Mouse (Mus musculus): ENCODE results near the gene 1700061G19Rik.
"Not testable (repeated sequence)": the region's sequence is repeated elsewhere in the genome, so short reads cannot be mapped to it uniquely, and the experiment has no call there.

1700061G19Rik gene

DNA sequence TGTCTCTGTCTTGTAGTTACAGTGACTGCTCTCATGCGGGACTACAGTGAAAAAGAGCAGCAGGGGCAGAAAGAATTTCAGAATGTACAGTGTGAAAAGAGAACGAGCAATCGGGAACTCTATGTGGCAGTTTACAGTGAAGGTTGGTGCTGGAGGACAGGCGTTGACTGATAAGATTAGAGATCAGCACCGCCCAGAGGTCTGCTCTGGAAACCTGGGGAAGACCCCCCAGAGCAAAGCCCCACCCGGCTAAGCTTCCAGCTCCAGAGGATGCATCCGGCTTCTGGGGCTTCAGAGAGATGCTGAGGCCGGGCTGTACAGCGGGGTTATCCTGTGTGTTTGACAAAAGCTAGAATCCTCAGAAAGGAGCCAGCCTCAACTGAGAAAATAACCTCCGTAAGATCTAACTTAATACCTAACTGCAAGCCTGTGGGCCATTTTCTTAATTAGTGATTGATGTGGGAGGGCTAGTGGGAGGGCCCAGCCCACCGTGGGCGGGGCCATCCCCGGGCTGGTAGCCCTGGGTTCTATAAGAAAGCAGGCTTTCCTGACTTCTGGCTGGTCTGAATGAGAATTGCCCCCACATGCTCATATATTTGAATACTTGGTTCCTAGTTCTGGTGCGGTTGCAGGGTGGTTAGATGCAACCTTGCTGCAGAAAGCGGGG is 4.9 kb upstream of the 1700061G19Rik start:
- intact Hi-C loops (cut with DNase I) = no loop called here

DNA sequence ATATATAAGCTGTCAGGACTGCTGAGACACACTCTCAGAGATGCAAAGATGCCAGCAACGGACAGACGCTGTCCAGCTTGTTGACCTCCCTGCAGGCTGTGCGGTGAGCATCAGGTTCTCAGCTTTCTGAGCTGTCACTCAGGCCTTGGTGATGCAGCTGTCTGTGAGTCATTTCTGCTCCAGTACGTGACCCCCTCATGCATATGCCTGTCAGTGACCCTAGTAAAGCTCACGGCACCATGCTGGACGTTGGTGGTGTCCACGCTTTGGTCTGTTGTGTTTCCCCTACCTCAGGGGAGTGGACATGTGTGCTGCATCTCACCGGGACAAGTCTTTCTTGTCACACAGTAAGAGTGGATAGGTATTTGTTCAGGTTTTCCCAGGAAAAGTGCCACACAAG is 3.5 kb upstream of the 1700061G19Rik start:
- intact Hi-C loops (cut with DNase I) = no loop called here

DNA sequence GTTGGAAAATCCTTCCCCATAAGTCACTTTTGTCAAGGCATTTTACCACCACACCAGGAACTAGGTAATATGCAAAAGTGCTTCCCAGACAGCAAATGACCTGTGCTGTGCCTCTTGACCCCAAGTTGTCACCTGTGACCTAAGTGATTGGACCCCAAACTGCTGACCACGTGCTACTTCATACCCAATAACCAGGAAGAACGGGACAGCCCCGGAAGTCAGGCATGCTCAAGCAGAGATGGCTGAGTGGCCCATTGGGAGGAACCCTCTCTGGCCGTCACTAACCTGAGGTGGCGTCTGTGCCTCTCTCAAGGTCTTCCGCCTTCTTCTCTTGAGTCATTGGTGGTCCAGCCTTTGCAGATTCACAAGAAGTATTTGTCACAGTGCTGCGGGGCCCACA is 2.8 kb upstream of the 1700061G19Rik start:
- intact Hi-C loops (cut with DNase I) = no loop called here

DNA sequence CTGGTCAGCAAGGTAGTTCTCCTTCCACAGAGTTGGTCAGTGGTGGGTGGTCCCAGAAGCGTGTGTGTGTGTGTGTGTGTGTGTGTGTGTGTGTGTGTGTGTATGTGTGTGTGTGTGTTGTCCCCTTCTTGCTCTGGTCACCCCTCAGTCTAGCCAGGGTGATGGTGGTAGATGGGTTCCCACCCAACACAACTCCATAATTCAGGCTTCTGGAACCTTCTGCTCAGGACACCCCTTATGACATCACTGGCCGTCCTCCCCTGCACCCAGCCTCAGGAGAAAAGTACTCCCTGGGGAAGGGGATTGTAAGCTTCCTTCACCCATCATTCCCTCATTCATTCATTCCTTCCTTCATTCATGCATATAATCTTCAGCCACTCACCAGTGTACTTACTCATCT is 1.0 kb upstream of the 1700061G19Rik start, which contains the start of gene Acsbg2:
Gene Acsbg2 (minus strand): TSS at position 211 of the 400 bp plus-strand sequence.
- intact Hi-C loops (cut with DNase I) = no loop called here

DNA sequence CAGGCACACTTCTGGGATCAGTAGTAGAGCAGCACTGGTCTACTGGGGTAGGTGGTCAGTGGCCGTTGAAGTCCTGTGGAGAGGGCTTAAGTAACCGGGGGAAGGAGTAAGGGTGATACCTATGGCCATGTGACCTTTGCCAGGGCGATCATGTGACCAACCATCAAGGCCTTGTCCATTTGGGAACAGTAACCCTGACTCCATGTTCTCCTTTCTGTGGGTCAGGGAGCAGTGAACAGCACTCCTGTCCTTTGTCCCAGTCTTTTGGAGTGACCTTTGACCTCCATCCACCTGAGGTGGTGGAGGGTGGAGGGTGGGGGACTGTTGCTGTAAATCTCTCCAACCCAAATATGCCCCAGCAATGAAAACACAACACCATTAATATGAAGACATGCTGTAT is 1.2 kb downstream of the 1700061G19Rik start:
- intact Hi-C loops (cut with DNase I) = no loop called here

DNA sequence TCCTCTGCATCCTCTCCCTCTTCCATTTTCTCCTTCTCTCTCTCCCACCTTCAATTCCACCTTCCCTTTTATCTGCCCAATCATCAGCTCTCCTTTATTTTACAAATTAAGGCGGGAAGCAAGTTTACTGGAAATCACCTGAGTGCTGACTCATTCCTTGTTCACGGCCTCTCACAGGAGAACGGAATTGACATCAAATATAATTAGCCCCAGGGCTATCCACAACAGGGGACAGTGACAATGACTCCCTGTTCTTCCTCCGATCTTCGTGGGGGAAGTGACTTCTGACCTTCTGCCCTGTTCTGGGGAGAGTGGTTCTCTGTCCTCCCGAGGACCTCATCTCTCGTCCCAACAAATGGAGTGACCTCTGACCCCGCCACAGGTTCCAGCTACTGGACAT is 1.7 kb downstream of the 1700061G19Rik start:
- intact Hi-C loops (cut with DNase I) = no loop called here

DNA sequence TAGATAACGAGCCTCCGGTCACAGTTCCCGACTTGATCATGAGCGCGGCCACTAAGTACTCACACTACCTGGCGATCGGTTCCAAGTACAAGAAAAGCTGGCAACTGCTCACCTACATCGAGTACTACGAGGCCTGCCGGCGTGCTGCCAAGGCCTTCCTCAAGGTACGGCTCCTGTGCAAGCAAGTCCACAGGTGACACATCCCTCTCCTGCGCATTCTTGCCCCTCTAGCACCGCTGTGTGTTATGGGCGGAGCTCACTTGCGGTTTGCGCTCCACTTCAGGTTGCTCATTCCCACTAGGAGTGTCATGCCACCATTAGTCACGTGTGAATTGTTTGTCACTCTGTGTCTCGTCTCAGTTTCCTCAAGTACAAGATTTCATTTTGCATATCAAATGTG is 2.1 kb downstream of the 1700061G19Rik start:
- intact Hi-C loops (cut with DNase I) = no loop called here

DNA sequence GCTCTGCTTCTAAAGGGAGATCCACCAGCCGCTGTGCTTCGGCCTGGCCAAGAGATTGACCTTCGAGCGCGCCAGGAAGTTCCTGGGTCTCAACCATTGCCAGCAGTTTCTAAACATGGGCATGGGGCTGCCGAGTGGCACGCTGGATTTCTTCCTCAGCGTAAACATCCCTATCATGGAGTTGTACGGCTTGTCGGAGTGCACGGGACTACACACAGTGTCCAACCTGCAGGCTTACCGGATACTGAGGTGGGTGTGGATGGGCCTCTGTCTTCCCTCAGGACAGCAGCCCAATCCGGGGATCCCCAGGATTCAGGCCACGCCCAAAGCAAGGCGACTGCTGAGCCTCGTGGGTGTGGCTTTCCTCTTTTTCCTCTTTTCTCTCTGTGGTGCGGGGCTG is 8.3 kb downstream of the 1700061G19Rik start:
- intact Hi-C loops (cut with DNase I) = no loop called here

DNA sequence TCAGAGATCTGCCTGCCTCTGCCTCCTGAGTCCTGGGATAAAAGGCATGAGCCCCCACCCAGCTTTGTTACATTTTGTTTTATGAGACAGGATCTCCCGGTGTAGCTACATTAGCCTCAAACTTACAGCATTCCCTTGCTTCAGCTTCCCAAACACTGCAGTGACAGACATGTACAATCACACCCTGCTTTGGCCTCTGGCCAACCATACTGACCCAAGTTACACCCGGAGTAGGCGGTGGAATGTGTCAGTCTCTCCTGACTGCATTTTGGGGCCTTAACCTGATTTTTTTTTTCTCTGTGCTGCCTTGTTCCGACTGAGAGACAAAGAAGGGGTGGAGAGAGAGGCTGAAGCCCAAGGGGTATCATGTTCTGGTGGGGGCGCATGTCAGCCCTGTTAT is 9.1 kb downstream of the 1700061G19Rik start:
- intact Hi-C loops (cut with DNase I) = no loop called here

DNA sequence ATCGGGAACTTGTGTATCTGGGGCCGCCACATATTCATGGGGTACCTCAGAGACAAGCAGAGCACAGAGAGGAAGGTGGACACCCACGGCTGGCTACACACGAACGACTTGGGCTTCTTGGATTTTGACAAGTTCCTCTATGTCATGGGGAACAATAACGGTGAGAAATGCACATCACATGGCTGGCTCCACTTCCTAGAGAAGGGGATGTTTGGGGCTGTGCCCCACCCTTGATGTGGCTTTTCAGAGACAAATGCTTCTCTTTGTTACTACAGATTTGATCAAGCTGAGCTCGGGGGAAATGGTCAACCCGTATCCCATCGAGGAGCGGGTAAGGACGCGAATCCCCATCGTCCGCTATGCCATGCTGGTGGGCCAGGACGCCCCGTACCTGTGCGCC is 9.5 kb downstream of the 1700061G19Rik start:
- intact Hi-C loops (cut with DNase I) = no loop called here

DNA sequence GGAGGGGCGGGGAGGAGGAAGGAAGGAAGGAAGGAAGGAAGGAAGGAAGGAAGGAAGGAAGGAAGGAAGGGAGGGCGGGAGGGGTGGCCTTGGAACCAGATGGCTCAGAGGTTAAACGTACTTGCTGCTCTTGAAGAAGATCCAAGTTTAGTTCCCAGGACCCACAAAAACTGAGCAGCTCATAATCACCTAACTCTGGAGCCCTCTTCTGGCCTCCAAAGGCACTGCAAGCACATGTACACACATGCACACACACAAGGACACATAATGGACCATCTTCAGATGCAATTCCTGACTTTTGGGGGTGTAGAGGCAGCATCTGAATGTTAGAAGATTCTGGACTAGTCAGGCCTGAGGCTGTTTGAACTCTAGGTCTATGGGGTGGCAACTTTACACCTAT is 12.8 kb downstream of the 1700061G19Rik start:
- intact Hi-C loops (cut with DNase I) = no loop called here

DNA sequence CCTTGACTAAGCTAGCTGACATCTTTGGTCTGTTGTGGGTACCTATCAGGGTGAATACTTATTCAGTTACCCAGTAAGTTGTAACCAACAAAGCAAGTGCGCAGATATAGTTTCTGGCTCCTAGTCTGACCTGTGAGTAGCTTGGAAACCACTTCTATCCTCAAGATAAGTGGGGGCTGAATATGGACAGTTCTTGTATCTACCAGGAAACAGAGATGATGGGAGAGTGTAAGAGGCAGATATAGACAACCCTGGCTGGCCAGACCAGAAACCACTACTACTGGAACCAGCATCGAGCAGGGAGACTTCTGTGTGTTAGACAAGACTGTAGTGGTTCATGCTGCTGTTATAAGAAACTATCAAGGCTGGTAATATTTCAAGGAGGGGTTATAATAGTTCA is 14.7 kb downstream of the 1700061G19Rik start:
- intact Hi-C loops (cut with DNase I) = no loop called here

DNA sequence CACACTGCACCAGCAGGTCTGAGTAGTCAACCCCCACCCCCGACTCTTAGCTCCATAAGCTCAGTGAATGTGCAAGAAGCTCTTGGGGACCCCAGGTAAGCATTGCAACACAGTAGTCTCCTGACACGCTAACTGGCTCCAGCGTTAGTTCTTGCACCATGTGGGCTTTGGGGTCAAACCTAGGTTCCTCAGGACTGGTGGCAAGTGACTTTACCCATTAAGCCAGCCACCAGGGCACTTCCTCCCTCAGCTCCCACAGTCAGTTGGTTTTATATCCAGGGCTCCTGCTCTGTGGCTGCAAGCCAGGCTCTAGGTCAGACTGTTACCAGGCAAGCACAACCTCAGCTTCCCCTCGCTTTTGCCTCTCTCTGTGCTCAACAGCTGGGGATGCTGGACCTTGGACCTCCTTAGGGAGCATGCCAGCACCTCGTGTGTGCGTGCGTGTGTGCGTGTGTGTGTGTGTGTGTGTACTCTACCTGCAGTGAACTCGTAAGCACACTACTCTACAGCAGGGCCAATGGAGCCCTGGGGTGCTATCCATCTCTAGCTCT is 20.2 kb downstream of the 1700061G19Rik start:
- intact Hi-C loops (cut with DNase I) = loop anchor here (5.0 kb wide), 2 partner anchors 42 to 57 kb away; partner anchors contain the start of gene Mllt1

DNA sequence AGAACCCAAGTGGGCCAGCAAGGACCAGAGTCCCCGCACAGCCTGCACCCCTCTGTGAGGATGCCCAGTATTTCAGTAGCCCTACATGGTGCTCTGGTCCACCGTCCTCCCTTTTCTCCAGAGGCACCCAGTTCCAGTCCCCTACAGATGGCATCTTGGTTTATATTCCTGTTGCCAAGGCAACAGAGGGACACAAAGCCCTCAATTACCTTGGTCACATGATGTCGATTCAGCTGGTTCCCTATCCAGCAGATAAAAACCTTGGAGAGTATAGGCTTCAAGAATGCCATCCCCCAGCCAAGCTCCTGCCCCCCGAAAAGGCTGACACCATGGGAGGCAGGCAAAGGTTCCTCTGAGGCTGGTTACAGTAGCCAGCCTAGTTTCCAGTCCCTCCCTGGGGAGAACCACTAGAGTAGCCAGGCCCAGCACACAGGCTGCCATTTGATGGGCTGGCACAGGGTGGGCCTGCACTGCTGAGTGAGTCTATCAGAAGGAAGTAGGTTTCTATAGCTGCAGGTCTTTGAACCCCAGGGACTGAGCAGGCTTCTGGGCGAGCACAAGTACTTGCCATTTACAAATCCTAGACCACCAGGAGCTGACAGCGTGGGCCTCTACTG is 21.3 kb downstream of the 1700061G19Rik start:
- intact Hi-C loops (cut with DNase I) = loop anchor here (5.0 kb wide), 2 partner anchors 41 to 56 kb away; partner anchors contain the start of gene Mllt1

DNA sequence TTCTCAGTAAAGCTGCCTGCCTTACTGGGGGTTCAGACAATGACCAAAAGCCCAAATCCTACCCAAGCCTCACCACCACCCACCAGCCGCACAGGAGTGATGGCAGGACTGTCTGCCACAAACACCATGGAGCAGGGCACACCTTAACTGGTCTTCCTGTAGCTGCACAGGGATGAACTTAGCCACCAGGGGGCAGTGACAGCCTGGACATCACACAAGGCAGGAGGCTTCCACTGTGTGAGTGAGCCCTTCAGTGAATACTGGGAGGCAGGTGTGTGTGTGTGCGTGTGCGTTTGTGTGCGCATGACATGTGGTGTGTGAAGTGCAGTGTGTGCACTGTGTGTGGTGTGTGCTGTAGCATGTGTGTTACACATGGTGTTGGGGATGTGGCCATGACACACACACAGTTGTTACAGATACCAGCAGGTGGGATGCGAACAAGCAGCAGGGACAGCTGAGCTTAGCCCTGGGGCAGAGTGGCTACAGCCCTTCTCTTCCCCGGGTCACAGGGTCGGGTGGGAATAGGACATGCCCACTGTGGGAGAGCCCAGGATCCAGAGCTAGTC is 22.4 kb downstream of the 1700061G19Rik start:
- intact Hi-C loops (cut with DNase I) = loop anchor here (5.0 kb wide), 2 partner anchors 40 to 55 kb away; partner anchors contain the start of gene Mllt1

DNA sequence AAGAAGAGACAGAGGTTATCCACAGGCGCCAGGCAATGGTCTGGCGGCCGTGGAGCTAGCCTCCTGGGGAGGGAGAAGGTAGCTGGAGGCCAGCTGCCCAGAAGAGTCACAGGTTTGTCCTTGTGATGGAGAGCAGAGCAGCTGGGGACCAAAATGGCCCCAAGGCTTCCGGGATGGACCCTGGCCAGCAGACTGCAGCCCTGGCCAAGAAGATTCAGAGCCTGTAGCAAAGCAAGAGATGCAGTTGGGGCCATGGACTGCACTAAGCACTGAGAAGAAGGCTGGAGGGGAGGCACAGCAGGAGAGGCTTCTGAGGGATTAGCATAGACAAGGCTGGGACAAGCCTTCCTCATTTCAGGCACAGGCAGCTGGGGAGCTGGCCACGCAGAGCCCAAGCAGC is 27.4 kb downstream of the 1700061G19Rik start:
- intact Hi-C loops (cut with DNase I) = no loop called here

DNA sequence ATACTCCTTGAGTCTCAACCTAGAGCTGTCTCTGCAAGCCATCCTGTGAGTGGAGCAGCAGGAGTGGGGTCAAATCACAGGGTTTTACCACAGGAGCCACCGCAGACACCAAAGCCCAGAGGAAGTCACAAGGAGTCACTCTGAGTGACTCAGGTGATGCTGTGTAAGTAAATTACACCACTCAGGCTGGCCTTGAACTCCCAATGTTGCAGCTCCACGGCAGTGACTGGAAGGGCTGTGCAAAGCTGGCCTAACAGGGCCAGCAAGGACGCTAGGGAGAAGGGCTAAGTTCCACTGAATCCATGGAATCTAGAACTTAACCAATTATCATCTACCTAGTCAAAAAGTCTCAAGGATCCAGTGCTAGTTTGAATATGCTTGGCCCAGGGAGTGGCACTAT is 30.9 kb downstream of the 1700061G19Rik start:
- intact Hi-C loops (cut with DNase I) = no loop called here

DNA sequence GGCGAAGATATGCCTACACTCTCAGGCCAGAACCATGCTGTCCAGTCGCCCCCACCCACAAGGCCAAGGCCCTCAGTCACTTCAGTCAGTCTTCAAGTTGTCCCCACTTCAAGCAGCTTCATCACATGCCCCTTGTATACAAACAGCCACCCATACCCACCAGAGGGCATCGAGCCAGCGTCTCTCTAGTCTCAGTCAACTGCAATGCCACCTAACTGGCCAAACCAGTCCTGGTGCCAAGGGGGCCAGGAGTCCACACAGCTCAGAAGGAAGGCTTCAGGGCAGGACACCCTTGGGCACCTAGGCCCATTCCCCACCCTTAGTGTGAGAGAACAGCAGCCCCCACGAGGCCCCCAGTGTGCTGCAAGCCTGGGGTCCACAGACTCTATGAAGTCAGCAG is 31.8 kb downstream of the 1700061G19Rik start:
- intact Hi-C loops (cut with DNase I) = no loop called here

DNA sequence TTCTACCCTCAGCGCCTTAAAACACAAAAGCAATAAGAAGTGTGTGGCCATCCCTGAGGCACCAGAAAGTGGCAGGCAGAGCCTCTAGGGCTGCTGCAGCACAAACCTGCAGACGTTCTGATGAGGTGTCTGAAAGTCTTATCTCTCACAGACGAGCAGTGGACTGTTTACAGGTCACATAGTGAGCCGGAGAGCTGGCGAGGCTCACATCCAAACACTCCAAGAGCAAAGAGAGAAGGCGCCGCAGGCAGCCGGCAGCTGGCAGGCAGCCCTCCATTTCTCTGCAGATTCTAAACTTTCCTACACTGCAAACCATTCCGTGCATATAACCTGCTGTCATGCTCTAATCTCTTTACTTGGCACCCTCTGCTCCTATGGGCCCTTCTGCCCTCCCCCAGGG is 32.6 kb downstream of the 1700061G19Rik start:
- intact Hi-C loops (cut with DNase I) = no loop called here

DNA sequence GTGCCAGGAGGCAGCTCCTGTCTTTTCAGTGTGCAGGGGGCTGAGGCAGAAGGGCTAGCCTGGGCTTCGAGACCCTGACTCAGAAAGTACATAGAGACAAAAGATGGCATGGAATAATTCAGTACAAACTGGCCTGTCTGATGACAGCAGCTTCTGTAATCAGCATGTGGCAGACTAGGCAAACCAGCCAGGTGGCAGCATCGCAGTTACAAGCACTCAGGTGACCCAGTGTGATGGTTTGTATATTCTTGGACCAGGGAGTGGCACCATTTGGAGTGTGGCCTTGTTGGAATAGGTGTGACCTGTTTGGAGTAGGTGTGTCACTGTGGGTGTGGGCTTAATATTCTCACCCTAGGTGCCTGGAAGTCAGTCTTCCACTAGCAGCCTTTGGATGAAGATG is 34.5 kb downstream of the 1700061G19Rik start:
- intact Hi-C loops (cut with DNase I) = not testable (repeated sequence)

DNA sequence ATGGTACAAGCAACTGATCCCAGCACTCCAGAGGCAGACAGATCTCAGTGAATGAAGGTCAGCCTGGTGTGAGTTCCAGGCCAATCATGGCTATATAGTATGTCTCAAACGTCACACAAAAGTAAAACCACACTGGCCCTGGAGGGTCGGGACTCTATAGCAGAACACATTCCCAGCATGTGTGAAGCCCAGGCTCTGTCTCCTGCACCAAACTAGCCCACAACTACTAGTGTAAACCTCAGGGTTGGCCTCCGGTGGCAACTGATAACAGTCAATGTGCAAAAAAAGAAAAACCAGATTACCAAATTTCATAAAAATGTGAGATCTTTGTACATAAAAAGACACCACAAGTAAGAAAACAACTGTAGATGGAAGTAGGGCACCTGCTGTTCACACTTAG is 37.7 kb downstream of the 1700061G19Rik start:
- intact Hi-C loops (cut with DNase I) = no loop called here

DNA sequence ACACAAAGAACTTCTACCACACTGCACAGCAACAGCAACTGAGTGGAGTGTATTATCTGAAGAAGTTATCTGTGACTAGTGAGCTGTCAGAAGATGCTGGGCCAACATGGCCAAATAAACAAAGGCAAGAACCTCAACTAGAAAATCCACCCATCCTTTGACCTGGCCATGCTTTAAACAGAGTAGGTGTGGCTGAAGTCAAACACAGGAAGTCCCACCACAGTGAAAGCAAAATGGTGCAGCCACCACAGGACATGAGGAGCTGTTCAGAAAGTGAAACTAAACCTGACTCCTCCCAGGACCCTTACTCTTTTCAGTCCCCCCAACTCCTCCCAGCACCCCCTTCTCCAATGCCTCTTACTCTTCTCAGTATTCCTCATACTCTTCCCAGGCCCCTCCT is 38.2 kb downstream of the 1700061G19Rik start:
- intact Hi-C loops (cut with DNase I) = no loop called here
